Mouse (Mus musculus) heart, embryonic 14.5 days (tissue): ENCODE measurements at regions not wholly inside any gene's neighbourhood (a gene's known extent, or its start where the extent isn't known, plus 50 kb on each side); places are given as distances from the start of the nearest gene placed in this dataset.

ENCODE experiments used
- ATAC-seq: fragments of 200-750 bp; cut with Nextera tagmentation; 2 replicates; pipeline ENCODE4 v1.8.0; 2017; ENCODE audit warnings: low read depth, moderate TSS enrichment; ENCODE audit not compliant: insufficient number of reproducible peaks, insufficient read depth, low FRiP score
- H3K27ac ChIP-seq, 2 experiments: fragments of 200-500 bp in 1 of 2; fragments of 300-500 bp in 1 of 2; sonication (generic) in 1 of 2; replicated peaks in 1 of 2; 2 replicates each; pipeline ENCODE4 v1.5.1; 2012 to 2014; ENCODE audit warnings: low read depth in 2 of 2, low read length in 2 of 2, control low read depth in 1 of 2, mild to moderate bottlenecking in 1 of 2, mixed read lengths in 1 of 2; ENCODE audit not compliant: control insufficient read depth in 1 of 2, insufficient read depth in 1 of 2
- H3K27me3 ChIP-seq: fragments of 300-500 bp; sonication (generic); 2 replicates; pipeline ENCODE4 v1.6.1; 2014; ENCODE audit warnings: mild to moderate bottlenecking, low read length, control low read depth; ENCODE audit not compliant: control insufficient read depth, insufficient read depth
- H3K36me3 ChIP-seq: fragments of 300-500 bp; sonication (generic); 2 replicates; pipeline ENCODE4 v1.6.1; 2014; ENCODE audit warnings: mild to moderate bottlenecking, control low read depth, low read length, mixed read lengths; ENCODE audit not compliant: control insufficient read depth, insufficient read depth
- H3K4me1 ChIP-seq, 2 experiments: fragments of 200-500 bp in 1 of 2; fragments of 300-500 bp in 1 of 2; sonication (generic) in 1 of 2; 2 replicates each; pipeline ENCODE4 v1.6.1; 2012 to 2014; ENCODE audit warnings: low read length in 2 of 2, control low read depth in 1 of 2, mixed read lengths in 1 of 2; ENCODE audit not compliant: control insufficient read depth in 2 of 2, insufficient read depth in 2 of 2
- H3K4me2 ChIP-seq: fragments of 300-500 bp; sonication (generic); 2 replicates; pipeline ENCODE4 v1.6.1; 2014; ENCODE audit warnings: mild to moderate bottlenecking, low read length
- H3K4me3 ChIP-seq, 2 experiments: fragments of 200-500 bp in 1 of 2; fragments of 300-500 bp in 1 of 2; sonication (generic) in 1 of 2; 2 replicates each; pipeline ENCODE4 v1.5.1; 2012 to 2014; ENCODE audit warnings: low read length in 2 of 2, mild to moderate bottlenecking in 2 of 2, control low read depth in 1 of 2, low read depth in 1 of 2, moderate library complexity in 1 of 2; ENCODE audit not compliant: control insufficient read depth in 1 of 2, insufficient read depth in 1 of 2
- H3K9ac ChIP-seq: fragments of 300-500 bp; sonication (generic); 2 replicates; pipeline ENCODE4 v1.6.1; 2014; ENCODE audit warnings: mild to moderate bottlenecking, low read length
- H3K9me3 ChIP-seq: fragments of 300-500 bp; sonication (generic); 2 replicates; pipeline ENCODE4 v1.6.1; 2016; ENCODE audit warnings: low read length, control low read depth; ENCODE audit not compliant: control insufficient read depth
- WGBS: fragments of 180-500 bp; shearing (Covaris S2); extraction: QIAGEN DNeasy Blood & Tissue Kit; methylation state at CpG from one replicate; pipeline ENCODE4 v1.1.7; 2014; 5-methylcytosine and 5-hydroxymethylcytosine counted together

GRCm38 (mm10) chr7:111158791-111159286 is 76.0 kb upstream of the Eif4g2 start:
- ATAC-seq, result no peak
- Histone ChIP-seq H3K4me3 (no peak overlapping the region), H3K4me2 (no peak overlapping the region), H3K9ac (no peak overlapping the region), H3K27ac (no peak overlapping the region; a peak in 1 of 4 replicates), H3K27me3 (no peaks in the 10 kb centered on the region), H3K9me3 (no peaks in the 10 kb centered on the region), H3K4me1 (peaks cover 25 to 29% of the 10 kb centered on the region in 2 experiments), H3K36me3 (no peaks in the 10 kb centered on the region)
- 70% methylated on average over 6 of the region's 6 CpGs for WGBS

- Histone ChIP-seq H3K9ac (peak overlapping the region; percentile 58), H3K9me3 (no peaks in the 10 kb centered on the region), H3K4me1 (peaks cover 25 to 29% of the 10 kb centered on the region in 2 experiments), H3K27me3 (no peaks in the 10 kb centered on the region), H3K36me3 (no peaks in the 10 kb centered on the region), H3K4me3 (0 out of 4 replicates have a peak overlapping the region, but pooled peaks of 1 of the 2 experiments have one; percentile 1), H3K27ac (peak overlapping the region; percentile 97 to 98), H3K4me2 (peak overlapping the region; percentile 59)
- WGBS, result 48% methylated on average over 9 of the region's 9 CpGs
- ATAC-seq, result no peak
Measured at GRCm38 (mm10) chr7:111157754-111158325, 75.0 kb upstream of the Eif4g2 start.

DNA sequence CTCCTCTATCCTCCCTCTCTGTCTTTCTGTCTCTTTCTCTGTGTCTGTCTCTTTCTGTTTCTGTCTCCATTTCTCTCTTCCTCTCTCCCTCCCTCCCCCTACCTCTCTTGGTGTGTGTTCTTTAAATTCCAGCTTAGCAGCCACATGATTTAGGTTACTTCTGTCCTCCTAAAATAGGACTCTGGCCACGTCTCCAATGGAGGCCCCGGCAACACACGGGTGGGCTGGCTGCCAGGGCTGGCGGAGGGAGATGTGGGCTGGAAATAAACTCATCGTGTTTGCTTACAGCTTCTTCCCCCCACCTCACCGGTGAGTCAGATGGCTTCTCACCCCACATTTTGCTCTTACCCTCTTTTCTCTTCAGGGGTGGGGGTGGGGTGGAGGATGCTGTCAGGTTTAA is 74.5 kb upstream of the Eif4g2 start:
- ATAC-seq, result peak; percentile 75
- H3K36me3 ChIP-seq, result no peaks in the 10 kb centered on the region
- peak overlapping the region; percentile 97 to 98 for H3K27ac ChIP-seq
- H3K27me3 ChIP-seq, result no peaks in the 10 kb centered on the region
- H3K4me2 ChIP-seq, result peak overlapping the region; percentile 59
- peak overlapping the region in 1 of 2 experiments; percentile 1; a peak in 1 of 4 replicates for H3K4me3 ChIP-seq
- peaks cover 25 to 29% of the 10 kb centered on the region in 2 experiments for H3K4me1 ChIP-seq
- H3K9me3 ChIP-seq, result no peaks in the 10 kb centered on the region
- H3K9ac ChIP-seq, result peak overlapping the region; percentile 58
- WGBS, result 2% methylated on average over 6 of the region's 6 CpGs

DNA sequence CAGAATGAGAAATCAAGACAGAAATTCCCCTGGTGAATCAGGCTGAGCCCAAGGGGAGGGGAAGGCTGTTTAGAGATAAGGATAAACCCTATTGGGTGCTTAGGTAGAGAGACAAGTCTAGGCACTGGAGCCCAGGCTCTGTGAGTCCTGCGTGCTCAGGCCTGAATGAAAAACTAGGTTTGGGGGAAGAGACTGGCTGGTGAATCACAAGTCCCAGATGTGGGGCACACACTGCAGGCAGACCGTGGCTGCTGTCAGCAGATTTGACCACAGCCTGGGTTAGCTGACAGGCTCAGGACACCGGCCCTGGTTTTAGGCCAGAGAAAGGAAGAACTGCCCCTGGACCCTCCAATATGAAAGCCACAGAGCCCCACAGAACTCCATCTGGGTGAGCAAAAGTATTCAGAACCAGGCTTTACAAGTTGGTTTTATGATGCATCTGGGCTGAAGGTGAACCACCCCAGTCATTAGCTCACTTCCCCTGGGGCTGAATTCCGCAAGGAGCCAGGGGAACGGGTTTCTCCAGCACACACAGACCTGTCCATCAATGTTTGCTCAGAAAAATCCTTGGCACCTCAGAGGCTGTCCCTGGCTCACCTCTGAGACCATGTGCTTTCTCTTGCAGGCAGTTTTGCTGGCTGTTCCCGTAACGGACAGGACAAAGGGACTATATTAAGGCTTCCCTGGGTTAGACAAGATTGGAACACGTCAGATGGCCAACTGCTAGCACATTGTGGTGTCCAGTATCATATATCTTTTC is 73.8 kb upstream of the Eif4g2 start:
- Histone ChIP-seq H3K4me1 (peaks cover 25 to 29% of the 10 kb centered on the region in 2 experiments), H3K4me3 (peak overlapping the region; percentile 1 to 4; a peak in 1 of 4 replicates), H3K27me3 (no peaks in the 10 kb centered on the region), H3K4me2 (peak overlapping the region; percentile 59), H3K9me3 (no peaks in the 10 kb centered on the region), H3K27ac (peak overlapping the region; percentile 97 to 98), H3K9ac (peak overlapping the region; percentile 71), H3K36me3 (no peaks in the 10 kb centered on the region)
- WGBS, result 15% methylated on average over 8 of the region's 8 CpGs
- ATAC-seq, result peak; percentile 71

DNA sequence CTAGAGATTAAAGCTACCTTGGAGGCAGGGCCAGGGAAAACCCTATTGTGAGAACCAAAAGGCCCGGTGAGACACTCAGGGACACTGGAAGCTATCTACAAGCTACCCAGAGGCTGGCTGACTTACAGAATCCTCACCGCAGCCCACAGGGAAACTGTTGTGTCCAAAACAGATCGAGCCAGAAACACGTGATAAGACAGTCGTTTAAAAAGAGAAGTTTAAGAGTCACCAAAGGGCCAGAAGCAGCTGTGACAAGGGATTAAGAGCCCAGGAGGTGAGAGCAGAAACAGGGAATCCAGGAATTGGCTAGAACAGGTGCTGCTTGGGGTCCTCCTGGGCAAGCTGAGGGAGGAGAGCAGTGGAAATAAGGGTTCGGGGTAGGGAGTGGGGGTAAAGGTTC is 73.2 kb upstream of the Eif4g2 start:
- WGBS, result 24% methylated on average over 6 of the region's 6 CpGs
- H3K27me3 ChIP-seq, result no peaks in the 10 kb centered on the region
- no peak overlapping the region for H3K4me3 ChIP-seq
- no peak for ATAC-seq
- H3K36me3 ChIP-seq, result no peaks in the 10 kb centered on the region
- peak overlapping the region; percentile 59 for H3K4me2 ChIP-seq
- H3K27ac ChIP-seq, result peak overlapping the region; percentile 97 to 98
- no peaks in the 10 kb centered on the region for H3K9me3 ChIP-seq
- peak overlapping the region; percentile 71 for H3K9ac ChIP-seq
- peaks cover 25 to 34% of the 10 kb centered on the region in 2 experiments for H3K4me1 ChIP-seq

GRCm38 (mm10) chr7:111154217-111154616 is 71.4 kb upstream of the Eif4g2 start:
- H3K27ac ChIP-seq, result no peak overlapping the region
- H3K36me3 ChIP-seq, result no peaks in the 10 kb centered on the region
- H3K9ac ChIP-seq, result no peak overlapping the region
- no peak overlapping the region for H3K4me2 ChIP-seq
- peaks cover 24 to 48% of the 10 kb centered on the region in 2 experiments for H3K4me1 ChIP-seq
- H3K9me3 ChIP-seq, result no peaks in the 10 kb centered on the region
- H3K27me3 ChIP-seq, result no peaks in the 10 kb centered on the region
- no peak overlapping the region for H3K4me3 ChIP-seq
- ATAC-seq, result no peak
- 88% methylated on average over 13 of the region's 13 CpGs for WGBS

- WGBS, result 47% methylated on average over 5 of the region's 5 CpGs
- peak overlapping the region; percentile 54 to 59 for H3K27ac ChIP-seq
- no peak overlapping the region for H3K9ac ChIP-seq
Measured at GRCm38 (mm10) chr7:111150540-111150939, 67.7 kb upstream of the Eif4g2 start.

More at GRCm38 (mm10) chr7:111150540-111150939, 67.7 kb upstream of the Eif4g2 start:
- Histone ChIP-seq H3K9me3 (no peaks in the 10 kb centered on the region), H3K4me2 (no peak overlapping the region), H3K27me3 (no peaks in the 10 kb centered on the region), H3K36me3 (no peaks in the 10 kb centered on the region), H3K4me1 (peaks cover 2 to 29% of the 10 kb centered on the region in 2 experiments), H3K4me3 (no peak overlapping the region)
- ATAC-seq, result no peak
